Mouse (Mus musculus): ENCODE results near the gene Eif4e2. TPM values are rescaled to one million over a fixed set of nuclear protein-coding genes. Genes with fewer than 3 reads are reported as not detected.

Eif4e2 gene
- polyA plus RNA-seq, 1 experiment from 2014 or later = 129 TPM

GRCm38 (mm10) chr1:87243021-87243420 is 29.3 kb downstream of the Eif4e2 start:
- Histone ChIP-seq H3K36me3 (ENCODE audit: control insufficient read depth, insufficient read depth, low read length) (no peaks in the 10 kb centered on the region), H3K4me2 (ENCODE audit: low read depth) (no peak overlapping the region), H3K4me3 (ENCODE audit: low read depth, low read length) (no peak overlapping the region), H3K9ac (ENCODE audit: low read length) (no peak overlapping the region), H3K9me3 (ENCODE audit: control insufficient read depth, low read length) (no peaks in the 10 kb centered on the region), H3K4me1 (ENCODE audit: control insufficient read depth, insufficient read depth, low read length) (no peaks in the 10 kb centered on the region), H3K27me3 (ENCODE audit: control insufficient read depth, insufficient read depth, low read length) (no peaks in the 10 kb centered on the region), H3K27ac (ENCODE audit: low read depth, low read length) (no peak overlapping the region)
- WGBS = 91% methylated on average over 8 of the region's 8 CpGs
- DNase-seq (ENCODE audit: low spot score) = no peak
- ATAC-seq (ENCODE audit: insufficient read depth, low FRiP score, low TSS enrichment) = no peak

- no peak overlapping the region for H3K4me2 ChIP-seq (ENCODE audit: low read depth)
- H3K27ac ChIP-seq (ENCODE audit: low read depth, low read length) = no peak overlapping the region
- DNase-seq (ENCODE audit: low spot score) = no peak
- 37% methylated on average over 1 of the region's 1 CpGs for WGBS
- no peaks in the 10 kb centered on the region for H3K9me3 ChIP-seq (ENCODE audit: control insufficient read depth, low read length)
- no peaks in the 10 kb centered on the region for H3K4me1 ChIP-seq (ENCODE audit: control insufficient read depth, insufficient read depth, low read length)
- no peak overlapping the region for H3K4me3 ChIP-seq (ENCODE audit: low read depth, low read length)
- no peaks in the 10 kb centered on the region for H3K36me3 ChIP-seq (ENCODE audit: control insufficient read depth, insufficient read depth, low read length)
- H3K9ac ChIP-seq (ENCODE audit: low read length) = no peak overlapping the region
- no peaks in the 10 kb centered on the region for H3K27me3 ChIP-seq (ENCODE audit: control insufficient read depth, insufficient read depth, low read length)
- no peak for ATAC-seq (ENCODE audit: insufficient read depth, low FRiP score, low TSS enrichment)
These were observed 31.7 kb downstream of the Eif4e2 start for GRCm38 (mm10) chr1:87245430-87245829.

GRCm38 (mm10) chr1:87245929-87246815 is 32.5 kb downstream of the Eif4e2 start:
- no peak overlapping the region for H3K27ac ChIP-seq (ENCODE audit: low read depth, low read length)
- H3K36me3 ChIP-seq (ENCODE audit: control insufficient read depth, insufficient read depth, low read length) = no peaks in the 10 kb centered on the region
- H3K4me1 ChIP-seq (ENCODE audit: control insufficient read depth, insufficient read depth, low read length) = no peaks in the 10 kb centered on the region
- DNase-seq (ENCODE audit: low spot score) (peak; percentile 84), ATAC-seq (ENCODE audit: insufficient read depth, low FRiP score, low TSS enrichment) (peak; percentile 81; the same call in 1 of the 2 replicates)
- H3K4me2 ChIP-seq (ENCODE audit: low read depth) = 0 out of 2 replicates have a peak overlapping the region, but pooled peaks have one; percentile 6
- no peak overlapping the region for H3K4me3 ChIP-seq (ENCODE audit: low read depth, low read length)
- no peaks in the 10 kb centered on the region for H3K27me3 ChIP-seq (ENCODE audit: control insufficient read depth, insufficient read depth, low read length)
- no peak overlapping the region for H3K9ac ChIP-seq (ENCODE audit: low read length)
- WGBS = 28% methylated on average over 22 of the region's 22 CpGs
- H3K9me3 ChIP-seq (ENCODE audit: control insufficient read depth, low read length) = no peaks in the 10 kb centered on the region

DNA sequence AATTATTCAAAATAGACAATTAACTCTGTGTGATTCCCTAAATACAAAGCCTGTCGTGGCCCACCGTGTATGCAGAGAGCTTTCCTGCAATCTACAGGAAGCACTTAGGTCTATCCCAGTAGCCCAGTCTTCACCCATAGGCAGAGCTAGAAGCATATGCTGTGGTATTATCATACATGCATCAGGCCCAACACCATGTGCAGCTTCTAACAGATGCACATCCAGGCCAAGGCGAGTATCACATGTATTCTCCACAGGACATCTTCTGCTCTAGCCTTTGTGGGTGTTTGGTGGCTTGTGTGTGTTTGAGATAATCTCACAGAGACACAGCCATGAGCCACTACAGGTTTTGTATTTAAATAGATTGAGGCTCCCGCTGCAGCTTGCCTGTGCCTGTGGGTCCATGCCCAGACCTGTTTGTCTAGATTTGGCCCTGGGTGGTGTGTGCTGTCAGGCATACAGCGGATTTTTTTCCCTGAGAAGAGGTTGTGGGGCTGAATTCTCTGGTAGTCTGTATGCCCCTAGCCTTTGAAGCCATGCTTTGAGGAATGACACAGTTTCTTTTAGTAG is 38.4 kb downstream of the Eif4e2 start:
- Histone ChIP-seq H3K4me2 (ENCODE audit: low read depth) (no peak overlapping the region), H3K9me3 (ENCODE audit: control insufficient read depth, low read length) (no peaks in the 10 kb centered on the region), H3K9ac (ENCODE audit: low read length) (no peak overlapping the region), H3K4me1 (ENCODE audit: control insufficient read depth, insufficient read depth, low read length) (no peaks in the 10 kb centered on the region), H3K27me3 (ENCODE audit: control insufficient read depth, insufficient read depth, low read length) (no peaks in the 10 kb centered on the region), H3K36me3 (ENCODE audit: control insufficient read depth, insufficient read depth, low read length) (no peaks in the 10 kb centered on the region), H3K27ac (ENCODE audit: low read depth, low read length) (no peak overlapping the region), H3K4me3 (ENCODE audit: low read depth, low read length) (no peak overlapping the region)
- ATAC-seq (ENCODE audit: insufficient read depth, low FRiP score, low TSS enrichment) (no peak), DNase-seq (ENCODE audit: low spot score) (no peak)
- WGBS = 65% methylated on average over 5 of the region's 5 CpGs

GRCm38 (mm10) chr1:87255173-87255572 is 41.5 kb downstream of the Eif4e2 start:
- ATAC-seq (ENCODE audit: insufficient read depth, low FRiP score, low TSS enrichment) (no peak), DNase-seq (ENCODE audit: low spot score) (no peak)
- no peaks in the 10 kb centered on the region for H3K4me1 ChIP-seq (ENCODE audit: control insufficient read depth, insufficient read depth, low read length)
- no peaks in the 10 kb centered on the region for H3K27me3 ChIP-seq (ENCODE audit: control insufficient read depth, insufficient read depth, low read length)
- no peaks in the 10 kb centered on the region for H3K36me3 ChIP-seq (ENCODE audit: control insufficient read depth, insufficient read depth, low read length)
- H3K9ac ChIP-seq (ENCODE audit: low read length) = no peak overlapping the region
- WGBS = 66% methylated on average over 4 of the region's 4 CpGs
- H3K4me3 ChIP-seq (ENCODE audit: low read depth, low read length) = no peak overlapping the region
- H3K9me3 ChIP-seq (ENCODE audit: control insufficient read depth, low read length) = no peaks in the 10 kb centered on the region
- no peak overlapping the region for H3K27ac ChIP-seq (ENCODE audit: low read depth, low read length)
- H3K4me2 ChIP-seq (ENCODE audit: low read depth) = no peak overlapping the region

GRCm38 (mm10) chr1:87257691-87258090 is 44.0 kb downstream of the Eif4e2 start:
- H3K36me3 ChIP-seq (ENCODE audit: control insufficient read depth, insufficient read depth, low read length) = no peaks in the 10 kb centered on the region
- no peak overlapping the region for H3K27ac ChIP-seq (ENCODE audit: low read depth, low read length)
- H3K4me3 ChIP-seq (ENCODE audit: low read depth, low read length) = no peak overlapping the region
- H3K27me3 ChIP-seq (ENCODE audit: control insufficient read depth, insufficient read depth, low read length) = peaks cover 10% of the 10 kb centered on the region
- ATAC-seq (ENCODE audit: insufficient read depth, low FRiP score, low TSS enrichment) (no peak), DNase-seq (ENCODE audit: low spot score) (no peak)
- no peaks in the 10 kb centered on the region for H3K4me1 ChIP-seq (ENCODE audit: control insufficient read depth, insufficient read depth, low read length)
- WGBS = 13% methylated on average over 11 of the region's 11 CpGs
- no peaks in the 10 kb centered on the region for H3K9me3 ChIP-seq (ENCODE audit: control insufficient read depth, low read length)
- H3K9ac ChIP-seq (ENCODE audit: low read length) = no peak overlapping the region
- no peak overlapping the region for H3K4me2 ChIP-seq (ENCODE audit: low read depth)

DNA sequence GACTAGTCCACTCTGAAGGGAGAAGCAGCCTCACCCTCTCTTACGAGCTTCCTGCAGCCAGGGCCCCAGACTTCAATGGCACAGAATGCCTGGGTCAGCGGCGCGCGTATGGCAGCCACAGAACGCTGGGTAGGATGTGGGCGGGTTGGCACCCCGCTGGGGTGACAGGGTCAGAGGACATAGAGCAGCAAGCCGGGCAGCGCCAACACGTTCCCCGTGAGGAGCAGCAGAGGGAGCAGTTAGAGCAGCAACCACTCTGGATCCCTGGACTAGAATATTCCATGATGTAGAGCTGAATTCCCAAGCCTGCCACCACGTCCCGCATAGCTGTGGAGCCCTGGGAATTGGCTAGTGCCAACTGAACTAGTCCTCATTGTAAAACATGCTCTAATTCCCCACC is 44.8 kb downstream of the Eif4e2 start:
- WGBS = 12% methylated on average over 14 of the region's 14 CpGs
- DNase-seq (ENCODE audit: low spot score) = peak; percentile 14
- Histone ChIP-seq H3K9me3 (ENCODE audit: control insufficient read depth, low read length) (no peaks in the 10 kb centered on the region), H3K27me3 (ENCODE audit: control insufficient read depth, insufficient read depth, low read length) (peaks cover 17% of the 10 kb centered on the region), H3K27ac (ENCODE audit: low read depth, low read length) (no peak overlapping the region), H3K4me1 (ENCODE audit: control insufficient read depth, insufficient read depth, low read length) (no peaks in the 10 kb centered on the region), H3K36me3 (ENCODE audit: control insufficient read depth, insufficient read depth, low read length) (no peaks in the 10 kb centered on the region), H3K4me3 (ENCODE audit: low read depth, low read length) (no peak overlapping the region), H3K9ac (ENCODE audit: low read length) (no peak overlapping the region), H3K4me2 (ENCODE audit: low read depth) (no peak overlapping the region)
- ATAC-seq (ENCODE audit: insufficient read depth, low FRiP score, low TSS enrichment) = no peak

DNA sequence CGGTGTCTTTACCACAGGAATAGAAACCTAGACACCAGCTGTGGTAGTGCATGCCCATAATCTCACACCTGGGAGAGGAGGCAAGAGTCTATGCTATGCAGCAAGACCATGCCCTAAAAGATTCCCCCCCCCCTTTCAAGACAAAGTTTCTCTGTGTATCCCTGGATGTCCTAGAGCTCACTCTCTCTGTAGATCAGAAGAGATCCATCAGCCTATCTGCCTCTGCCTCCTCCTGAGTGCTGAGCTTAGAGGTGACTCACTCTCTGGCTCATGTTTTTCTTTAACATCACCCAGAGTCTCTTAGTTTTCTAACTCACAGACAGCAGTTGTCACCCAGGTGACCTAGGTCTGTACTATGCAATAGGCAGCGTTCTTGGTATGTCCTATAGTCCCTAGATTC is 45.6 kb downstream of the Eif4e2 start:
- Histone ChIP-seq H3K4me2 (ENCODE audit: low read depth) (no peak overlapping the region), H3K4me1 (ENCODE audit: control insufficient read depth, insufficient read depth, low read length) (peaks cover 5% of the 10 kb centered on the region; the same call in 1 of the 2 replicates), H3K4me3 (ENCODE audit: low read depth, low read length) (no peak overlapping the region), H3K9ac (ENCODE audit: low read length) (no peak overlapping the region), H3K27ac (ENCODE audit: low read depth, low read length) (no peak overlapping the region), H3K9me3 (ENCODE audit: control insufficient read depth, low read length) (no peaks in the 10 kb centered on the region), H3K27me3 (ENCODE audit: control insufficient read depth, insufficient read depth, low read length) (peaks cover 26% of the 10 kb centered on the region), H3K36me3 (ENCODE audit: control insufficient read depth, insufficient read depth, low read length) (no peaks in the 10 kb centered on the region)
- DNase-seq (ENCODE audit: low spot score) (no peak), ATAC-seq (ENCODE audit: insufficient read depth, low FRiP score, low TSS enrichment) (no peak)
- 88% methylated on average over 2 of the region's 2 CpGs for WGBS

- DNase-seq (ENCODE audit: low spot score) = no peak
- 3% methylated on average over 9 of the region's 9 CpGs for WGBS
- Histone ChIP-seq H3K9me3 (ENCODE audit: control insufficient read depth, low read length) (no peaks in the 10 kb centered on the region), H3K27me3 (ENCODE audit: control insufficient read depth, insufficient read depth, low read length) (peaks cover 58% of the 10 kb centered on the region), H3K9ac (ENCODE audit: low read length) (no peak overlapping the region), H3K27ac (ENCODE audit: low read depth, low read length) (no peak overlapping the region), H3K4me1 (ENCODE audit: control insufficient read depth, insufficient read depth, low read length) (peaks cover 14% of the 10 kb centered on the region), H3K36me3 (ENCODE audit: control insufficient read depth, insufficient read depth, low read length) (no peaks in the 10 kb centered on the region), H3K4me3 (ENCODE audit: low read depth, low read length) (no peak overlapping the region), H3K4me2 (ENCODE audit: low read depth) (no peak overlapping the region)
- ATAC-seq (ENCODE audit: insufficient read depth, low FRiP score, low TSS enrichment) = no peak
These were observed 49.5 kb downstream of the Eif4e2 start for GRCm38 (mm10) chr1:87263257-87263656.
